Mouse (Mus musculus): ENCODE data around the gene Lypd6b. TPM values are rescaled to one million over a fixed set of nuclear protein-coding genes. Genes with fewer than 3 reads are reported as not detected.
A peak's percentile ranks its signal among the peaks of the same experiment; 100 is the strongest.

The Lypd6b gene
- 0.11 and 0.23 TPM in 2 replicates for total RNA-seq (2014; rRNA removed; ENCODE audit: low replicate concordance)
- 0.38 and 0.77 TPM in 2 replicates for polyA plus RNA-seq (2015; fragmentation: Nextera tagmentation; extraction: Ambion mirVana)

DNA sequence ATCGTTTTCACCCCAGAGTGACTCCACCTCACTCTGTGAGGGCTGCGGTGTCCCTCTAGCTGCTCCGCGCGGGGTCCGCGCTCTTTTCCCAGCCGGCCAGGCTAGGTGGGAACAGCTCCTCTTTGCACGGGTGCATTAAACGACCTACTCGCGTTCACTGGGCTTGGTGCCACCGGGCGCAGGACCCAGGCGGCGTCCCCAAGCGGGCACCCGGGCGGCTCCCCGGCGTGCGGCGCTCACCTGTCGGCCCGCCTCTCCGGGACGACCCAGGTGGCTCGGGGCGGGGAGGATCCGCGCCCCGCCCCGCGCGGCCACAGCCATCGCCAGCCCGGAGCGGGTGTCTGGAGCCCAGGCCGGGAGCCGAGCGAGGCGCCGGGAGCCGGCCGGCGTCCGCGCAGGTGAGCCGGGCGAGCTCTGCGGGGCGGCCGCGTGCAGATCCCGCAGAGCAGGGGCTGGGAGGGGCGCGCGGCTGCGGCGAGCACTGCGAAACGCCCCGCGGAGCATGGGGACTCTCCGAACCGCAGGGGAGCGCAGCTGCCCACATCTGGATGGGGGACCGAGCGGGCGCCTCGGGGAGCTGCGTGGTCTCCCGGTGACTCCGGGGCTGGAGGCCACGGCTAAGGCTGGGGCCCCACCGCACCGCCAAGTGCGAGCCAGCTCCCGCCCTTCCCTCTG is at the start of gene Lypd6b:
Lypd6b (plus strand) TSS at position 313 of the 675 bp plus-strand sequence.
- Histone ChIP-seq H3K36me3 (replicated peaks; ENCODE audit: control insufficient read depth, insufficient read depth, low read length) (no peaks in the 10 kb centered on the region), H3K9me3 (replicated peaks; ENCODE audit: control insufficient read depth, low read length) (no peaks in the 10 kb centered on the region), H3K4me3 (ENCODE audit: low read depth, low read length) (peak within 1 kb of the TSS; percentile 51), H3K27ac (ENCODE audit: low read depth) (no peak within 1 kb of the TSS), H3K4me1 (ENCODE audit: control insufficient read depth, insufficient read depth) (peaks cover 7% of the 10 kb centered on the region; the same call in 1 of the 2 replicates), H3K9ac (replicated peaks; ENCODE audit: low read depth, low read length) (peak within 1 kb of the TSS; percentile 15; the same call in 1 of the 2 replicates), H3K4me2 (ENCODE audit: low read depth, low read length) (peak within 1 kb of the TSS; percentile 85), H3K27me3 (ENCODE audit: control insufficient read depth, insufficient read depth, low read length) (peaks cover 21% of the 10 kb centered on the region)
- 2% methylated on average over 73 of the region's 79 CpGs for WGBS
- ATAC-seq (ENCODE audit: insufficient read depth, low read depth): peak; percentile 40; the same call in 1 of the 2 replicates
- TF ChIP-seq CTCF (IDR thresholded peaks at IDR 0.05; ENCODE audit: low read depth) (no peak), EP300 (IDR thresholded peaks at IDR 0.05; ENCODE audit: low read depth) (no peak)
- no peak for DNase-seq (ENCODE audit: low spot score)

GRCm38 (mm10) chr2:49739046-49739445 is 48.4 kb upstream of the Lypd6b start:
- Histone ChIP-seq H3K36me3 (replicated peaks; ENCODE audit: control insufficient read depth, insufficient read depth, low read length) (no peaks in the 10 kb centered on the region), H3K27ac (ENCODE audit: low read depth) (no peak overlapping the region), H3K4me3 (ENCODE audit: low read depth, low read length) (no peak overlapping the region), H3K4me1 (ENCODE audit: control insufficient read depth, insufficient read depth) (no peaks in the 10 kb centered on the region), H3K4me2 (ENCODE audit: low read depth, low read length) (no peak overlapping the region), H3K9ac (replicated peaks; ENCODE audit: low read depth, low read length) (no peak overlapping the region), H3K27me3 (ENCODE audit: control insufficient read depth, insufficient read depth, low read length) (no peaks in the 10 kb centered on the region), H3K9me3 (replicated peaks; ENCODE audit: control insufficient read depth, low read length) (no peaks in the 10 kb centered on the region)
- ATAC-seq (ENCODE audit: insufficient read depth, low read depth) (no peak), DNase-seq (ENCODE audit: low spot score) (no peak)
- no peak for TF ChIP-seq CTCF (IDR thresholded peaks at IDR 0.05; ENCODE audit: low read depth)
- TF ChIP-seq EP300 (IDR thresholded peaks at IDR 0.05; ENCODE audit: low read depth): no peak
- 63% methylated on average over 5 of the region's 5 CpGs for WGBS

DNA sequence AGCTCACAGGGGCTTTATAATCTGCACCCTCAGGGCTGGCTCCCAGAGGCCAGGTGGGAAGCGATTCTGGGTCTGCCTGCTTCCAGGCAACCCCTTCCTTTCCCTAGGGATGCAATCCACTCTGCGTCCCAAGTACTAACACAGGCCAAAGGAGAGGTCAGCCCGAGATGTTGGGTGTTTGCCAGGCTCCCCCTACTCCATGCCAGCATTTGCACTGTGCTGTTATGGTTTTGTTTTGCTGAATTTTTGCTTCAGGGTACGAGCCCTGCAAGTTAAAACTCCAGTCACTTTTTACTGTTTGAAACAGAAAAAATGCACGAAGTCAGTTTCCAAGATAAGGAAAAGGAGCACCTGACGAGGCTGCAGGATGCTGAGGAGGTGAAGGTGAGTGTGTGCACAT is 46.5 kb upstream of the Lypd6b start:
- Histone ChIP-seq H3K4me1 (ENCODE audit: control insufficient read depth, insufficient read depth) (no peaks in the 10 kb centered on the region), H3K36me3 (replicated peaks; ENCODE audit: control insufficient read depth, insufficient read depth, low read length) (no peaks in the 10 kb centered on the region), H3K27ac (ENCODE audit: low read depth) (no peak overlapping the region), H3K4me2 (ENCODE audit: low read depth, low read length) (no peak overlapping the region), H3K9ac (replicated peaks; ENCODE audit: low read depth, low read length) (no peak overlapping the region), H3K27me3 (ENCODE audit: control insufficient read depth, insufficient read depth, low read length) (no peaks in the 10 kb centered on the region), H3K9me3 (replicated peaks; ENCODE audit: control insufficient read depth, low read length) (no peaks in the 10 kb centered on the region), H3K4me3 (ENCODE audit: low read depth, low read length) (no peak overlapping the region)
- TF ChIP-seq EP300 (IDR thresholded peaks at IDR 0.05; ENCODE audit: low read depth) (no peak), CTCF (IDR thresholded peaks at IDR 0.05; ENCODE audit: low read depth) (no peak)
- ATAC-seq (ENCODE audit: insufficient read depth, low read depth) (no peak), DNase-seq (ENCODE audit: low spot score) (no peak)
- 57% methylated on average over 6 of the region's 6 CpGs for WGBS

- Histone ChIP-seq H3K9me3 (replicated peaks; ENCODE audit: control insufficient read depth, low read length) (no peaks in the 10 kb centered on the region), H3K27ac (ENCODE audit: low read depth) (no peak overlapping the region), H3K4me1 (ENCODE audit: control insufficient read depth, insufficient read depth) (no peaks in the 10 kb centered on the region), H3K4me3 (ENCODE audit: low read depth, low read length) (no peak overlapping the region), H3K27me3 (ENCODE audit: control insufficient read depth, insufficient read depth, low read length) (no peaks in the 10 kb centered on the region), H3K4me2 (ENCODE audit: low read depth, low read length) (no peak overlapping the region), H3K36me3 (replicated peaks; ENCODE audit: control insufficient read depth, insufficient read depth, low read length) (no peaks in the 10 kb centered on the region), H3K9ac (replicated peaks; ENCODE audit: low read depth, low read length) (no peak overlapping the region)
- TF ChIP-seq CTCF (IDR thresholded peaks at IDR 0.05; ENCODE audit: low read depth): no peak
- no peak for TF ChIP-seq EP300 (IDR thresholded peaks at IDR 0.05; ENCODE audit: low read depth)
- WGBS: 73% methylated on average over 16 of the region's 16 CpGs
- no peak for ATAC-seq (ENCODE audit: insufficient read depth, low read depth)
- DNase-seq (ENCODE audit: low spot score): no peak
These were observed 45.4 kb upstream of the Lypd6b start for GRCm38 (mm10) chr2:49741895-49742734.

DNA sequence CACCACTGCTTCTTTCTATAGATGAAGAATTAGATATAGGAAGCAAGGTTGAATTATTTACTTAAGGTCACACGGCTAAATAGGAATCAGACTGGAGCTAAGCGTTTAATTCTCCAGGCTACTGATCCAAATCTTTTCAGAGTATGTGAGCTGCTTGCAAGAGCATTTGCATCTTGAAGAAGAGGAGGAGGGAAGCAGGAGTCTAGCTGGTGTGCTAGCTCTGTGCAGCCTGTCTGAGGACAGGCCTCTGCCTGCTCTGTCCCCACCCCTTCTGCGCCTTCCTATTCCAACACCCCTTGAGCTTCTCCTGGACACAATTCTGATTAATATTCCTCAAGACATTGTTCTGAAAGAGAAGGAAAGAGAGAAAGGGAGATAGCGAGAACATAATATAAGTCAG is 44.6 kb upstream of the Lypd6b start:
- Histone ChIP-seq H3K4me2 (ENCODE audit: low read depth, low read length) (no peak overlapping the region), H3K27ac (ENCODE audit: low read depth) (no peak overlapping the region), H3K36me3 (replicated peaks; ENCODE audit: control insufficient read depth, insufficient read depth, low read length) (no peaks in the 10 kb centered on the region), H3K9me3 (replicated peaks; ENCODE audit: control insufficient read depth, low read length) (no peaks in the 10 kb centered on the region), H3K9ac (replicated peaks; ENCODE audit: low read depth, low read length) (no peak overlapping the region), H3K27me3 (ENCODE audit: control insufficient read depth, insufficient read depth, low read length) (no peaks in the 10 kb centered on the region), H3K4me1 (ENCODE audit: control insufficient read depth, insufficient read depth) (no peaks in the 10 kb centered on the region), H3K4me3 (ENCODE audit: low read depth, low read length) (no peak overlapping the region)
- 80% methylated on average over 4 of the region's 4 CpGs for WGBS
- TF ChIP-seq CTCF (IDR thresholded peaks at IDR 0.05; ENCODE audit: low read depth) (no peak), EP300 (IDR thresholded peaks at IDR 0.05; ENCODE audit: low read depth) (no peak)
- ATAC-seq (ENCODE audit: insufficient read depth, low read depth) (no peak), DNase-seq (ENCODE audit: low spot score) (no peak)

All from heart, postnatal 0 days (tissue).